Mouse (Mus musculus) c-Kit-positive CD71-negative TER-119-negative erythroid progenitor cells, embryonic 14.5 days (primary cell): ENCODE data around the gene Def6.

Experiments
- DNase-seq: peaks from one replicate; pipeline ENCODE4 v3.0.0-alpha.2; 2013; ENCODE audit warnings: low read depth

Gene Def6

DNA sequence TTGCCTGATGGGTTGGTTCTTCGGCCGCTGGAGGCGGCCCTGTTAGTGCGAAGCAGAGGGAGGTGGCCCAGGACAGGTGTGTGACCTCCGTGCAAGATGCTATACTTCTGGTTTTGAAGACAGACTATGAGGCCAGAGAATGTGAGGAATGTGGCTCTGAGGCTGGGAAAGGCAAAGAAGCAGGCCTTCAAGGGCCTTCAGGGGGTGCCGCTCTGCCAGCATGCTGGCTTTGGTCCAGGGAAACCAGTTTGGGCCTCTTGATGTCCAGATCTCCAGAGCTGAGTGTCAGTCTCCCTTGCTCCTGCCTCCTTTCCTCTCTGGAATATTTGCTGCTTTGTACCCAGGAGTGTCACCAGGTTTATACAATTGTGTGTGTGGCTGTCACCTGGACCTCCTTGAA lies 34.7 kb downstream of the Def6 start:
- no peak for DNase-seq

DNA sequence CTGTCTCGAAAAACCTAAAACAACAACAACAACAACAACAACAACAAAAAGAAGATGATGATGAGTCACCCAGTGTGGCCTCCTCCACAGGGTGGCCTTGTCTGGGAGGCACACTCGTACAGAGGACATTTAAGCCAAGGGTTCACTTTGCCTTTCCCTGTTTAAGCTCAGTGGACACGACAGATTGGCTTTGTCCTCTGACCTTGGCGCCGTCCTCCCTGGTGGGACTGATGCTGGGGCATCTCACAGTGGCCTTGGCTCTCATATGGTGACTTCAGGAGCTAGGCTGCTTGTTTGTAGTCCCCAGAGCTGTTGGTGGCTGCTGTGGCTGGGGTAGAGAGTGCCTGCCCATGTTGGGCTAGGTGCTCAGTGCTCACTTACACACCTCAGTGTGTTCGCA lies 36.6 kb downstream of the Def6 start:
- no peak for DNase-seq

DNA sequence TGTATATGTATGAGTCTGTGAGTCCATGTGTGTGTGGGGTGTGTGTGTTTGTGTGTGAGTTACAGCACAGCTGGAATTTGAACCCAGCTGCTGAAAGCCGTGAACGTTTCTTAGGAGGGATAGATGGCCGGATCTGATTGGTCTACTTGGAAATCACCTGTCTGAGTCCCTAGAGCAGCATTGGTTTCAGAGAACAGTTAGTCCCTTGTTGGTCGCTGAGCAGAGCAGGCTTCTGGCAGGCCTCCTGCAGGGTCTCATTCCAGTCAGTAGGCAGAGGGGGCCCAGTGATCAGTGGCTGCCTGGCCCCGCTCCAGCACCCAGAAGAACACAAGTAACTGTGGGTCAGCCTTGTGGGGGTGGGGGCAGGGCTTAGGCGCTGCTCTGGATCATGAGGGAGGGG lies 37.1 kb downstream of the Def6 start:
- DNase-seq, result no peak

DNA sequence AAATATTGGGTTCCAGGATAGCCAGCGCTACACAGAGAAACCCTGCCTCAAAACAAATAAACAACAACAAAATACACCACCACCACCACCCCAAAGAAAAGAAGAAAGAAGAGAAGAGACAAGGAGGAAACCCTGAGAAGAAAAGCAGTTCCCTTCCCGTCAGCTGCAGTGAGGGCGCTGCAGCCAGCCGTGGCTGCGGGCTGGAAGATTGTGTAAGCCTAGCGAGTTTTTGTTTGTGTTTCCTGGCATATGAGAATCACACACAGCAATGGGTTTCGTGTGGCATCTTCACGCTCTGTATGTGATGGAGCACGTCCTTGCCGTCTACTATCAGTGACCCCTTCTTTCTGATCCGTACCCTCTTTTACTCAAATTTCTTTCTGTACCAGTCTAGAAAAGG lies 39.1 kb downstream of the Def6 start:
- no peak for DNase-seq

DNA sequence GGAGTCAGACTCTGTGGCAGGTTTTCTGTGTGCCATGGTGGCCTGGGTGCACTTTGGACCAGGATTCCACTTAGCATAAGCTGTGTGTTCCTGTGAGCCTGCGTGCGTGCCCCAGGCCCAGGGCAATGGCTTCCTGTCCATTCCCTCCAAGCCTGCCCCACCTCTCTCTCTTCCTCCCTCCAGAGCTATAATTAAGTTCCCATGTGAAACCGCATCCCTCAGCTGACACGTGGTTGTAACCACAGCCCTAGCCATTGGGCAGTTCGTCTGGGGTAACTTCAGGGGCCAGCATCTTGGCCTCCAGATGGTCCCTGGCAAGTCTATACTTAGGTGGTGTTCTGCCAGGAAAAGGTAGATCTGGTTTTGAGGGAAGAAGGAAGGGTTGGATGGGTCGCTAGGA lies 40.0 kb downstream of the Def6 start:
- peak; percentile 49 for DNase-seq

DNA sequence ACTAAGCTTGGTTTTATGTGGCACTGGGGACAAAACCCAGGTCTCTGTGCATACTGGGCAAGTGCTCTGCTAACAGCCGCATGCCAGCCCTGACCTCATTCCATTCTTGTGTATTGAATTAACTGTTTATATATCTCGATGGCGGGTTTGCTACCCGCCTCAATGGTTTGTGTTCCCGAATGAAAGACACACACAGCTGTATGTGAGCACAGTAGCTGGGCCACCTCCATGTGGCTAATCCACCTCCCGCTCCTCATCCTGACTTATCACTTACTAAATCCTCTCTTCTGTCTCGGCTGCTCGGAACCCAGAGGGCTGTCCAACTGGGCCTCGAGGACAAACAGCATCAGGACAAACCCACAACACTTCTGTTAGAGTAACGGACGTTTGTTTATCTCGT lies 41.5 kb downstream of the Def6 start:
- DNase-seq, result no peak

DNA sequence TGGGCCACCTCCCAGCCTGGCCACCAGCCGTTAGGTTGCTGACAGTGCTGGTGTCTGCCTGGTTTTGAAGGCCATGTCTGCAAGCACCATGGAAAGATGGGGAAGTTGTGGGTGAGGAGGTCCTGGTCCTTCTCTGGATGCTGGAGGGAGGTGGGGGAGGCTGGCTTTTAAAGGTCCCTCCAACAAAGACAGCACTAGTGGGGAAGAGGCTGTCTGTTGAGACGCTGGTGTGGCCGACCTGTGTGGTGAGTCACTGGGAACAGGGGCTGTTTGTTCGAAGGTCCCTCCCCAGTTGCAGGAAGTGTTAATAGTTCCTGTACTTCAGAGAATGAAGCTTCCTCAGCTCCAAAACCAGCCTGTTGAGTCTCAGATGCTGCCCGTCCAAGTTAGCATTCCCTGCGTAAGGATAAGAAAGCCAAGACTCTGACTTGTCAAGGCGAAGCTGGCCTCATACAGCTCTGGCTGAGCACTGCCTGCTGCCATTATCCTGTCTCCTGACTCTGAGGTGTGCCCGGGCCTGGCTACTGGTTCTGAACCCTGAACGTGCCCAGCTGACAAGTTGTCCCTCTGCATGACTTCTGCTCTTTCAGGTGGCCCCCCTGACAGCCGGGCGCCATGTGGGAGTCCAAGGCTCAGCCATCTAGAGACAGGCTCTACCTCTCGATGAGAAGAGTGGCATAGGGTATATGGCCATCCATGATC lies 44.2 kb downstream of the Def6 start:
- DNase-seq, result no peak

DNA sequence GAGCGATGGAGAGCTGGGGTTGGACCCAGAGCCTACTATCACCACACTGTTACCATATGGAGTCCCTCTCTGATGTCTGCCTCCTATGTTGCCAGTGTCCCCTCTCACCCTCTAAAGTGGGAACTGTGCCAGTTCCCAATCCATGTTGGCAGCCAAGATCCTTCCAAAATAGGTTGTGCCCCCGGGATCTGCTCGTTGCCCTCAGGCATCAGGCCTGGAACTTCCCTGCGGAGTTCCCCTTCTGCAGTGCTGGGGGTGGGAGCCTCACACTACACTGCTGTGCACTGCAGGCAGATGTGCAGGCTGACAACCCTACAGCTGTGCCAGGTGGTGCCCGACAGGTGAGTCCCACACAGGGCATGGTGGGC lies 44.7 kb downstream of the Def6 start:
- no peak for DNase-seq

DNA sequence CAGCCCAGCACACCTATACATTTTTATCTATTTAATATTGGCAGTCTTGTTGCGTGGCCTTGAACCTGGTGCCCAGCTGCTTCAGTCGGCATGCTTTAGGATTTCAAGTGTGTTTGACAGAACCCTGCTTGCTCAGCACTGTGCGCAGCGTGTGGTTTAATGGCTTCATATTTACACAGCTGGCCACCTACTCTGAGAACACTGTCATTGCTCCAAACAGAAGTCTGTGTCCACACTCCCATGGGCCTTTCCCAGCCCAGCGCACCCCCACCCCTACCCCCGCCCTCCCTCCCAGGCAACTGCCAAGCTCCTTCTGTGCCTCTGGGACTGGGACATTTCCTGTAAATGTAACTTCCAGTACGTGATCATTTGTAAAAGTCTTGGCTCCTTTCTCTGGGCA lies 45.6 kb downstream of the Def6 start:
- DNase-seq, result no peak

DNA sequence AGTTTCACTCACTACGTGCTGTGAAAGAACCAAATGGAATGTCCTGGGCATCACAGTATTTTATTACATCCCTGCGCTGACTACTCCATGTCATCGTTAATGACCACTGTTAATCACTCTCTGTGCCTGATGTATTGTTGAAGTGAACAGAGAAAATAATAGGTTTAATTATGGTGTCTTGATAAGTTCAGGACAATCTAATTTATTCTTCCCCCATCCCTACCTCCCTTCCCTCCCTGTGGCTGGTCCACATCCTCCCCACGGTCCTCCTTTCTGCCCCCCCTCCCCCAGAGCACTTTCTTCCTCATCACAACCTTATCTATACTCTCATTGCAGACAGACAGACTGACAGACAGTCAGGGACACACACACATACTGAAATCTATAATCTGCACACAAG lies 47.2 kb downstream of the Def6 start:
- DNase-seq, result no peak

DNA sequence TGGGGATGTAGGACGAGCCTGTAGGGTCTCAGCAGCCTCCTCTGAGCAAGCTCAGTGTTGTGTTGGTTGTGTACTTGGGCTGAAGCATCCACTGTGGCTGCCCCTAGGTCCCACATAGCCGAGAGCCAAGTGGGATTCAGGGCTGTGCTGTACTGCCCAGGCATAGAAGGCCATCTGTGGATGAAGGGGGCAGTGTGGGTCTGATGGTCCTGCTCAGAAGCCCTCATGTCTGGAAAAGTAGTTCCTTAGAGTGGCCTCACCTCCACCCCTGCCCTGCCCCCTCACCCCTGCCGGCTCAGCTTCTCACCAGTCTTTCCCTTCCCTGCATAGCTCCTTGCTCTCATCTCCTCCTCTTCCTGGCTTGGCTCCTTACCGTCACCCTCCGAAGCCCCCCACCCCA lies 48.1 kb downstream of the Def6 start:
- DNase-seq, result no peak

DNA sequence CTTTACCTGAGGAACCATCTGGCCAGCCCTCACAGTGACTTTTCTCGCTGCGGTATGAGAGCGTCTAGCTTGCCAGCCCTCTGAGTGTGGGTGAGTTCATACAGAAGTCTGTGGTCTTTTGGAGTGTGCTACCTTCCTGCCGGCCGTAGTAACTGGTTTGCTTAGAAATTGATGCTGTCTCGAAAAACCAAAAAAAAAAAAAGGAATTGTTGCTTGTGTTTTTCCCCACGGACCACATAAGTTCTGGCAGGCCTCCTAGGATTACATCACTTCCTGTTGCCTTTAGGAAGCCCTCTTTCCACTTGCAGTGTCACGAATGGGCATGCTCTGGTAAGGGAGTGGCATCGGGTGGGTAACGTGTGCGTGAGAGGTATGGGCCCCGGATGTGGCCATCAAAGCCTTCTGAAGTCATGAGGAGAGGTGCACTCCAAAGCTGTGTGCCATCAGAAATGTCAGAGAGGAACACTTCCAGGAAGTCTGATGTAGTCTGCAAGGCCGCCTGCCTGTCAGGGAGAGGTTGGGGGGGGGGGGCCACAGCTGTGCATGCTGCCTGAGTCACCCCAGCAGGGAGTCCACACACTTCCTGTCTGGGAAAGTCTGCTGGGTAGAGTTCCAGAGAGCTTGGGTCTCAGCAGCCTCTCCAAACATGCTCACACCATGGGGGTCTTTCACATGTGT lies 49.2 kb downstream of the Def6 start:
- no peak for DNase-seq

DNA sequence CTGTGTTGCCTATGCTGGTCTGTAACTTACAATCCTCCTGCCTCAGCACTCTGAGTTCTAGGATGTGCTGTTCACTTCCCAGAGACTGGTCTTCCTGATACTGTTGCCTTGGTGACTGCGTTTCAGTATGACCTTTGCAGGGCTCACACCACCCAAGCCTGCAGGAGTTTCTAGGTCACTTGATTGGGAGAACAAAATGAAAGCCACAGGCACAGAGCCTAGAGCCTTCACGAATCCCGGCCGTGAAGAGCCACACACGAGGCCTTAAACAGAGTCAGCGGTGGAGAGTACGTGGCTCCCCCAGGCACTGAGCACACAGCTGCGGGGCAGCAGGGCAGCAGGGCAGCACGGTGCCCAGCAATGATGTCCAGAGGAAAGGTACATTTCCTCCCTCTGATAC lies 50.7 kb downstream of the Def6 start:
- no peak for DNase-seq

DNA sequence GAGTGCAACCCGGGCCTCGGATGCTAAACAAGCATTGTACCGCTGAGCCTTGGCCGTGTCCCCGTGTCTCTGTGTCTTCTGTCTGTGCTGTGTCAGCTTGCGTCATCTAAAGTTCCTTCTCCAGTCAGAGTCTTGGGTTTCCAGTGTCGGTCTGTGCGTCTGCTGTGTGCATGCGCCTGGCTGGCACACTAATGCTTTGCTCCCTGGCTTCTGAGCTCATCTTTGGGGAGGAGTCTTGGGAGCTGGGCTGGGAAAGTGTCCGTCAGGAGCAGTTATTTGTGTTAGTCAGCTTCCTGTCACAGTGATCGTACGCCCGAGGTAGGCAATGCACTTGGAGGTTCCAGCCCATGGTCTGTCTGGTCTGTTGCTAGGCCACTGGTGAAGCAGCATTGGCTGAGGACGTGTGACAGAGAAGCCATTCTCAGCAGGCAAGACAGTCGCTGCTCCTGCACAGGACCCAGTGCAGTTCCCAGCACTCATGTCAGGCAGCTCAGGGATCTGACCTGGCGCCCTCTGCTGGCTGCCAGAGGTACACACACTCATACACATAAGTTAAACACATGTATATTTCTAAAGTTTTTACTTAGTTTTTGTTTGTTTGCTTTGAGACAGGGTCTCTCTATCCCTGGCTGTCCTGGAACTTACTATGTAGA lies 52.4 kb downstream of the Def6 start:
- no peak for DNase-seq

DNA sequence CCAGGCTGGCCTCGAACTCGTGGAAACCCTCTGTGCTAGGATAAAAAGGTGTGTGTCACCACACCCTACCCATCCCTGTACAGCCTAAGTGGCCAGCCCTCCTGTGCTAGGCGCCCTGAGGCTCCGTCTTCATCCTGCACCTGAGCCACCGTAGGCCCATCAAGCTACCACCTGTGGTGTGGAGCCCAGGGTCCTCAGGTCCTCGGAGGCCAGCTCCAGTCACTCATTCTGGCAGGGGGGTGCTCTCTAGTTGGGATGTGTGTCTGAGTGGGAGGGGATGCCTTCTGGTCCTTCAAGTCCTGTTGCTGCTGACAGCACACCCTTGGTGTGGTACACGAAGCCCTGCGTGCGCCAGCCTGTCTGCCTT lies 52.9 kb downstream of the Def6 start:
- no peak for DNase-seq

DNA sequence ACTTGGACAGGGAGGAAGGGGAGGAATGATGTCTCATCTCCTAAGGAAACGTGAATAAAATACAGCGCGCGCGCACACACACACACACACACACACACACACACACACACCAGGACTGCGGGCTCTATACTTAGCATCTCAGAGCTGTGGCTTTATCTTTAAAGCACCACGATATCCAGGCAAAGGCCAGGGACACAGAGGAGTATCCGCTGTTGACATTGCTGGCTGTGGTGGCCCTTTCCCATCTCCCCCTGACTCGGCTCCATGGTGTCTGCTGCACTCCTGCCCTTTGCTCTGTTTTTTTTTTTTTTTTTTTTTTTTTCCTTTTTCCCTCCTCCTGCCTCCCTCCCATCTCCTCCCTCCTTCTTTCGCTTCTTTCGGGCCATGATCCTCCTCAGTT lies 54.2 kb downstream of the Def6 start:
- no peak for DNase-seq

DNA sequence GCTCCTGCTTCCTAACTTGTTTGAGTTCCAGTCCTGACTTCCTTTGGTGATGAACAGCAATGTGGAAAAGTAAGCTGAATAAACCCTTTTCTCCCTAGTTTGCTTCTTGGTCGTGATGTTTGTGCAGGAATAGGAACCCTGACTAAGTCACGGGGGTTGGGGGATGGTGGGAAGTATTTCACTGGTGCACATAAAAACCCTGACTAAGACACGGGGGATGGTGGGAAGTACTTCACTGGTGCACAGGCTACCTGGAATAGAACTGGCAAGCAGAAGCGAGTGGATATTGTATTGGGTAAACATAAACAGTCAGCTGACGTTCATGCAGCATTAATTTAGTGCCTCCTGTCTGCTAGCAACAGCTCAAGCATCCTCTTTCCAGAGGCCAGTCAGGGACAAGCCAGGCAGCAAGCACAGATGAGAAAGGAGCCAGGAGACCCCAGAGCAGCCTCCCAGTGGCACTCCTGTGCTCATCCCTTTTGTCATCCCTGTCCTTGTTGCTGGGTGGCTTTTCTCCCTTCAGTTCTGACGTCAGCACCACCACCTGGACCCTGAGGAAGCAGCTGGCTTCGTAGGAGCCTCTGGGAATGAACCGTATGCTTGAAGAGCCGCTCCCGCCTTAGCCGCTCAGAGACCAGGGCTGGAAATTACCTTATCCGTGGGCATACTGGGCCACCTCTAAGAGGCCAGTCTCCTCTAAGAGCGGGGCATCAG lies 55.8 kb downstream of the Def6 start:
- no peak for DNase-seq

DNA sequence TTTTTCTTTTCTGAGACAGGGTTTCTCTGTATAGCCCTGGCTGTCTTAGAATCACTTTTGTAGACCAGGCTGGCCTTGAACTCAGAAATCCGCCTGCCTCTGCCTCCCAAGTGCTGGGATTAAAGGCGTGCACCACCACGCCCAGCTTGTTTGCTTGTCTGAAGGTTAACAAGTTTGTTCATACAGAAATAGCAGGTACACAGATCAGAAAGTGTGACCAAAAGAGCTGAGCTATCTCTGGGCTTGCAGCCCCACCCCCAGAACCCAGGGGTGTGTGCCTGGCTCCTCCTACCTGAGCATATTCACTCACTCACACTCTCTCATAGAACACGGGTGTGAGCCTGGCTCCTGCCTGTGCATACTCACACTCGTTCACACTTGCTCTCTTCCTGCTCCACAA lies 59.7 kb downstream of the Def6 start:
- DNase-seq, result no peak

DNA sequence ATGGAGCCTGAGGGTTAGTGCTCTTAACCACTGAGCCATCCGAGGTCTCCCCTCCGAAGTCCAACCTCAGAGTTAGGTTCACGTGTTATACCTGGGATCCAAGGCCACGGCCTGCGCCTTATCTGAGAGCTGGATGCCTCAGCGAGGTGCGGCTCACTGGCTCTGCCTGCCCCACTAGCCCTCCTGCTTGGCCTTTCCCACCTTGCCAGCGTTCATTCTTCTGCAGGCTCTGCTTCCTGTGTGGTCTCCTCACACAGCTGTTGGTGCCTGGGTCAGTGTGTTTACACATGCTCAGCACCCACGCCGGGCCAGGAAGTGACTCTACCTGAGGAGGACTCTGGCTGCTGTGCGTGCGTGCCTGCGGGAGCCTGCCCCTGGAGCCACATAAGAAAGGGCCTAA lies 62.6 kb downstream of the Def6 start:
- no peak for DNase-seq

DNA sequence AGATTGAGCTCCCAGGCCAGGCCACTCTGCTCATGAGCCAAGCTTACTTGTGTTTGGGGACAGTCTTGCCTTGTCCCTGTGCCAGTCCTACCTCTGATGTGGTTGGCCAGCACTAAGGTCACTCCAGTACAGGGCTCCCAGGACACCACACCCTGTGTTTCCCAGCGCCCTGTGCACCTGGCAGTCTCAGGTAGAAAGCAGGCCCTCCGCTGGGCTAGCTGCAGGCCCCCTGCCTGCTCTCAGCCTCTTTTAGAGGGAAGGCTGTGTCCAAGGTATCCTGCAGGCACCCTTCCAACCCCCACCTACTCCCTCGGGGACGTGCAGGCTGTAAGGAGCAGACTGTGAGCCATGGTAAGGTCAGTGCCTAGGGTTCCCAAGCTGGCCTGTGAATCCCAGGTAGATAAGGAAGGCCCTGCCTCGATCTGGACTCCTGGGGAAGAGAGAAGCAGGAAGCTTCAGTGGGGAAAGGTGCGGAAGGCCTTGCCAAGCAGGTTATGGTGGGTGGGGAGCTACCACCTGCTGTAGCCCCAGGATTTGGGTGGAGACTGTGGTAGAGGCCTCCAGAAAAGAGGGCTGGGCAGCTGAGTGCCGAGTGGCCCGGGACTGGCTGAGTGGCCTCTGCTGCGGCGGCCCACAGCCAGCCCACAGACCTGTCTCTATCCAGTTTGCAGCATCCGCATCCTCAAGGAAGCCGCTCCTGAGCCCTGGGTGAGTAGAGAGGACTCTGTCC lies 64.1 kb downstream of the Def6 start:
- DNase-seq, result no peak

DNA sequence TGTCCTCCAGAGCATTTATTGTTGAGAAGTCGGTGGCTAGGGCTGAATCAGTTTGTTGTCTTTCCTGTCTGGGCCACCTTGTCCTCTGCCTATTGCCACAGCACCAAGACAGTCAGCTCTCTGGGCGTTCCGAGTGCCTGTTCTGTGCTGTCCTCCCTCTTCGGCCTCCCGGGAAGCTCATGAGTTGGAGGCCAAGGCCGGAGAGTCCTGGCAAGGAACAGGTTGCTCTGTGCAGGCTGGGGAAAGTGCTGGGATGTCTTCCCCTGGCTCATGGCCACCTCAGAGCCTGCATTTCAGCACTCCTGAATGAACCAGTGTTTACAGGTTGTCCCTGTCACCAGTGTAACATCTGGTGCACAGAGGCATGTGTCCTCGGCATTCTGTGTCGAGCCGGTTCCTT lies 64.7 kb downstream of the Def6 start:
- no peak for DNase-seq

DNA sequence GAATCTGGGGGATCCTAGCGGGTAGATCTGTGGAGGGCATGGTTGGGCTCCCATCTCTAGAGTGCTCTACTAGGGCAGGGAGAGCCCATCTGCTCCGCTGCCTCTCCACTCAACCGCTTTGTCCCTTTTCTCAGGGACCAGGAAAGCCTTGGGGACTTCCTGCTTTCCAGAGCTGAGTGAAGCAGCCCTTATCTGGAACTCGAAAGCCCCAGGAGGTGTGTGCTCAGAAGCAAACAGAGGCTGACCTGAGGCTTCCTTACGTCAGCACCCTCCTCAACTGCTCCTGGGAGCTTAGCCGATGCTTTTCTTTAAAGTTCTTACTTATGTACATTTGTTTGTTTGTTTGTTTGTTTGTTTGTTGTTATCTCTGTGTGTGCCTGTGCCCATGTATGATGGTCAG lies 65.3 kb downstream of the Def6 start:
- no peak for DNase-seq

DNA sequence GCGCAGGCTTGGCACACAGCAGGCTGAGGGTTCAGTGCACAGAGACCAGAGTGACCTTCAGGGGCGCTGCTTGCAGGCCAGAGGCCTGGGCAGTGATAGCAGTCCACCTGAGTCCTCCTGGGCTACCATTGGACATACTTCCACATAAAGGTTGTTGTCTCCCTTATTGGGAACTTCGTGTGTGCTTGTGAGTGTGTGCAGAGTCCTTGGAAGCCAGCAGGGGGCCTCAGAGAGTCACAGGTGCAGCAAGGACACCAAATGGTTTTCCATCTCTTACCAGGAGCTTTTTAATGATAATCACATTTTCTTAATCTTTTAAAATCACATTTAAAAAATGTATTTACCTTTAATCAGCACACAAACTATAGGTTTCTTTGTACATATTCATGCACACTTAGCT lies 67.2 kb downstream of the Def6 start:
- DNase-seq, result no peak
